Mouse (Mus musculus): Measurements from ENCODE around the gene Naa16. TPM values are rescaled to one million over a fixed set of nuclear protein-coding genes. Genes with fewer than 3 reads are reported as not detected.
A peak's percentile ranks its signal among the peaks of the same experiment; 100 is the strongest.

The Naa16 gene
- polyA plus RNA-seq, 1 experiment from 2014 or later = 45.9 TPM

GRCm38 (mm10) chr14:79296201-79296600, 94.4 kb downstream of the Naa16 start:
- ATAC-seq (ENCODE audit: low FRiP score, low TSS enrichment) = no peak
- H3K4me3 ChIP-seq (ENCODE audit: low read length) = no peak overlapping the region
- no peaks in the 10 kb centered on the region for H3K9me3 ChIP-seq (ENCODE audit: control insufficient read depth, low read length)
- H3K4me2 ChIP-seq (replicated peaks; ENCODE audit: low read depth, low read length) = no peak overlapping the region
- H3K27ac ChIP-seq (ENCODE audit: low read depth, low read length) = no peak overlapping the region
- H3K9ac ChIP-seq (ENCODE audit: low read depth, low read length) = no peak overlapping the region
- 84% methylated on average over 7 of the region's 7 CpGs for WGBS
- no peaks in the 10 kb centered on the region for H3K36me3 ChIP-seq (ENCODE audit: control insufficient read depth, insufficient read depth, low read length)
- H3K27me3 ChIP-seq (ENCODE audit: control insufficient read depth, insufficient read depth, low read length) = peaks cover 9% of the 10 kb centered on the region; the same call in 1 of the 2 replicates
- H3K4me1 ChIP-seq (ENCODE audit: control insufficient read depth, insufficient read depth, low read length) = peaks cover 15% of the 10 kb centered on the region; the same call in 1 of the 2 replicates

DNA sequence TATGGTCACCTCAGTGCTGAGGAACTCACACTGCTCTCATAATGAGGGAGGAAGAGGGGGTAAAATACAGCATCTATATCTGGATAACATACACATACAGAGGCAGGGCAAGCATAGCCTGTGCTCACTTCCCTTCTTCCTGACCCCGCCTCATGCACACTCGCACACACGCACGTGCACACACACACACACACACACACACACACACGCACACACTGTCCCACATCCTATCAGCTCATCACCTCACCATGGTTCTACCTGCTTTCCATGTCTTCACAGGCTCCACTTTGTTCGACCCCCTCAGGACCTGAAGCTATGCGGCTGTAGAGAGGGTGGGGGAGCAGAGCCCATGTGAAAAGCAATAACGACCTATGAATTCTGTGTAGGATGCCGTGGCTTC, 95.0 kb downstream of the Naa16 start:
- H3K9ac ChIP-seq (ENCODE audit: low read depth, low read length) = no peak overlapping the region
- 89% methylated on average over 9 of the region's 9 CpGs for WGBS
- no peaks in the 10 kb centered on the region for H3K9me3 ChIP-seq (ENCODE audit: control insufficient read depth, low read length)
- peaks cover 15% of the 10 kb centered on the region; the same call in 1 of the 2 replicates for H3K4me1 ChIP-seq (ENCODE audit: control insufficient read depth, insufficient read depth, low read length)
- no peak for ATAC-seq (ENCODE audit: low FRiP score, low TSS enrichment)
- H3K27ac ChIP-seq (ENCODE audit: low read depth, low read length) = no peak overlapping the region
- H3K36me3 ChIP-seq (ENCODE audit: control insufficient read depth, insufficient read depth, low read length) = no peaks in the 10 kb centered on the region
- H3K27me3 ChIP-seq (ENCODE audit: control insufficient read depth, insufficient read depth, low read length) = peaks cover 8% of the 10 kb centered on the region; the same call in 1 of the 2 replicates
- H3K4me3 ChIP-seq (ENCODE audit: low read length) = no peak overlapping the region
- no peak overlapping the region for H3K4me2 ChIP-seq (replicated peaks; ENCODE audit: low read depth, low read length)

DNA sequence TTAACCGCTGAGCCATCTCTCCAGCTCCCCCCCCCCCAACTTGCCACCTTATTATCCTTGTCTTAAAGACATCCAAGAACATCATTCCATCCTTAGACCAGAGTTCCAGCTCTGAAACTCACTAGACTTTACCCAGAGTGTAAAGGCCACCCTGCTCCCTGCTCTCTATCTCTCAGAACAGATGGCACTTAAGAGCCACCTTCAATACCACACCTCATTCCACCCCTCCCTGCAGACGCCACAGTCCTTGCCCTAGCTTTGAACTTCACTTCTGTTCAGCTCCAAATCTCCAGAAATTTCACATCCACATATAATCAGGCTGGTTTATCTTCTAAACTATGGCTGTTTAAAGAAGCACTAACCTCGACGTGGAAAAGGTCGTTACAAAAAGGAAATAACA, 95.6 kb downstream of the Naa16 start:
- ATAC-seq (ENCODE audit: low FRiP score, low TSS enrichment) = no peak
- Histone ChIP-seq H3K4me2 (replicated peaks; ENCODE audit: low read depth, low read length) (no peak overlapping the region), H3K9me3 (ENCODE audit: control insufficient read depth, low read length) (no peaks in the 10 kb centered on the region), H3K27me3 (ENCODE audit: control insufficient read depth, insufficient read depth, low read length) (peaks cover 2% of the 10 kb centered on the region; the same call in 1 of the 2 replicates), H3K4me1 (ENCODE audit: control insufficient read depth, insufficient read depth, low read length) (peaks cover 18% of the 10 kb centered on the region), H3K36me3 (ENCODE audit: control insufficient read depth, insufficient read depth, low read length) (no peaks in the 10 kb centered on the region), H3K27ac (ENCODE audit: low read depth, low read length) (no peak overlapping the region), H3K4me3 (ENCODE audit: low read length) (no peak overlapping the region), H3K9ac (ENCODE audit: low read depth, low read length) (no peak overlapping the region)
- 65% methylated on average over 5 of the region's 5 CpGs for WGBS

- 78% methylated on average over 8 of the region's 8 CpGs for WGBS
- Histone ChIP-seq H3K9me3 (ENCODE audit: control insufficient read depth, low read length) (no peaks in the 10 kb centered on the region), H3K4me2 (replicated peaks; ENCODE audit: low read depth, low read length) (no peak overlapping the region), H3K27me3 (ENCODE audit: control insufficient read depth, insufficient read depth, low read length) (no peaks in the 10 kb centered on the region), H3K36me3 (ENCODE audit: control insufficient read depth, insufficient read depth, low read length) (no peaks in the 10 kb centered on the region), H3K4me3 (ENCODE audit: low read length) (no peak overlapping the region), H3K9ac (ENCODE audit: low read depth, low read length) (no peak overlapping the region), H3K4me1 (ENCODE audit: control insufficient read depth, insufficient read depth, low read length) (peaks cover 18% of the 10 kb centered on the region), H3K27ac (ENCODE audit: low read depth, low read length) (no peak overlapping the region)
- ATAC-seq (ENCODE audit: low FRiP score, low TSS enrichment) = no peak
Observed at GRCm38 (mm10) chr14:79294051-79294814, 96.3 kb downstream of the Naa16 start.

DNA sequence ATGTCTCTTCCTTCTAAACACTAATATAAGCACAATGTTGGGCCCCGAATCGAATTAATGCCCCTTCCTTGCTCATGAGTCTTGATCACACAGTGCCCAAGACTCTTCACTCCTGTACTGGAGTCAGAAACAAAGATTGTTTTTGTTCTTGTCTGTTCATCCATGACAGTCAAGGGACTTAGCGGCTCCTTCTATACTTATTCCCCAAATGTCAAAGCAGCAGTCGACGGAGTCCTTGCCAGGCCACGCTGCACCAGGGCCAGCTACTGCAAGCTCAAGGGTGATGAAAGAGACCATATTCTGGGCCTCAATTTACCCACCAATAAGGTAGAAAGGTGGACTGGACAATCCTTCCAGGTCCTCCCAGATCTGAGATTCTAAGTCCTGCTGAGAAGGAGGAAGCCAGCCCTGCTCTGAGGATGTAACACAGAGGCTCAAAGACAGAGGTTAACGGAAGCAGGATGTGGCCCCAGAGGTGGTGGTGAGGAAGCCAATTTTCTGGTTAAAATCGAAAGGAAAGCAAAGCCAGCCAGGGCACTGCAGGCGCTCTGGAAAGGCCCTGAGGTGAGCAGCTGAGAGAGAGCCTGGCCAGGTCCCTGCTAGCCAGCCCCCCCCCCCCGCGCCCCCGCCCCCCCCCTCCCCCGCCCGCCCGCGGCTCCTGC, 97.3 kb downstream of the Naa16 start:
- no peak overlapping the region for H3K4me3 ChIP-seq (ENCODE audit: low read length)
- 0 out of 2 replicates have a peak overlapping the region, but pooled peaks have one; percentile 7 for H3K9ac ChIP-seq (ENCODE audit: low read depth, low read length)
- no peaks in the 10 kb centered on the region for H3K27me3 ChIP-seq (ENCODE audit: control insufficient read depth, insufficient read depth, low read length)
- 43% methylated on average over 10 of the region's 16 CpGs for WGBS
- H3K4me2 ChIP-seq (replicated peaks; ENCODE audit: low read depth, low read length) = peak overlapping the region; percentile 19
- ATAC-seq (ENCODE audit: low FRiP score, low TSS enrichment) = peak; percentile 33; the same call in 1 of the 2 replicates
- H3K36me3 ChIP-seq (ENCODE audit: control insufficient read depth, insufficient read depth, low read length) = no peaks in the 10 kb centered on the region
- peaks cover 18% of the 10 kb centered on the region for H3K4me1 ChIP-seq (ENCODE audit: control insufficient read depth, insufficient read depth, low read length)
- H3K27ac ChIP-seq (ENCODE audit: low read depth, low read length) = no peak overlapping the region
- no peaks in the 10 kb centered on the region for H3K9me3 ChIP-seq (ENCODE audit: control insufficient read depth, low read length)

DNA sequence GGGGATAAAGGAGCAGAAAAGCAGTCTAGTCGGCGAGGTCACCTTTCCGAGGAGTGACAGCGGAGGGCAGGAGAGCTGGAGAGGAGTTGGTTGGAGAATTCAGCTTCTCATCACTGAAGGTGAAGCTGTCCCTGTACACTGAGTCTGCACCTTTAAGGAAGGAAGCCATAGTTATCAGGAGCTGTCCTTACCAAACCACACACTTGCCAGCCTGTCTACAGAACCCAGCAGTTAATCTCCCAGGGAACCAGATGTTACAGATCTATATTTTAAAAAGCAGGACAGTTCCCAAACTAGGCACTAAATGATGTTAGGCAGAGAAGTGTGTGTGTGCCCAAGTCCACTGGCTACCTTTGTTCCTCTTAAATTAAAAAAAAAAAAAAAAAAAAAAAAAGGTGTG, 98.9 kb downstream of the Naa16 start:
- H3K4me1 ChIP-seq (ENCODE audit: control insufficient read depth, insufficient read depth, low read length) = peaks cover 18% of the 10 kb centered on the region

DNA sequence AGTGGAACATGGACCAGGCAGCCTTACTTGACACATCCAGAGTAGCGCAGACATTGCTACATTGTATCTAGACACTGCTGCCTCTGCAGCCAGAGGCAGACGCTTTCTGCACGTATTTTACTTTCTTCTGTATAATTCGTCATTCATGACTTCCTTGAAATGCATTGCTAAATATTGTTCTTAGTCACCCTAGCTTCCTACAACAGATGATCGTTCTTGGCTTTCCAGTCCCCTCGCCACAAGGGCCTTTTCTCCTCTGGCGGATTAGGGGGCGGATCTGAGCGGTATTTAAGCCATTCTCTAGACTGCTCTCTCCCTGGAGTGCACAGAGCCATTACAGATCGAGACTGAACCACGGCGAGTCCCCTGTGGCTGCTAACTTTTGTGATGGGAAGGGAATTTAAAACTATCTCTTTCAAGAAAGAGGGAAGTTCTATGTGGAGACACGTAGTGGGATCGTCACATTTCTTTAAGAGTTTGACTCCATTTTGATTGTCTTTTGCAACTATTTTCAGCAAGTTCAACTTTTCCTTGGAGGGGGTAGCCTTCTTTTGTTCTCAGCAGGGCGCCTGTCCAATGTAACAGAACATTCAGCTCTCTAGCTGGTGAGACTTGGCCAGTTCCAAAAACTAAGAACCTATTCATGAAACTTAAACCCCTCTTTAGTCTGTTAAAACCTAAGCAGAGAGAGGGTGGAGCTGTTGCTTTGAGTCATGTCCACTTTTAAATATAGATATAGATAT, 99.7 kb downstream of the Naa16 start:
- Histone ChIP-seq H3K4me2 (replicated peaks; ENCODE audit: low read depth, low read length) (no peak overlapping the region), H3K9me3 (ENCODE audit: control insufficient read depth, low read length) (no peaks in the 10 kb centered on the region)

More for the DNA sequence above, 98.9 kb downstream of the Naa16 start:
- no peak overlapping the region for H3K27ac ChIP-seq (ENCODE audit: low read depth, low read length)
- no peak overlapping the region for H3K4me2 ChIP-seq (replicated peaks; ENCODE audit: low read depth, low read length)
- no peak for ATAC-seq (ENCODE audit: low FRiP score, low TSS enrichment)
- 89% methylated on average over 4 of the region's 4 CpGs for WGBS
- H3K9me3 ChIP-seq (ENCODE audit: control insufficient read depth, low read length) = no peaks in the 10 kb centered on the region
- H3K27me3 ChIP-seq (ENCODE audit: control insufficient read depth, insufficient read depth, low read length) = no peaks in the 10 kb centered on the region
- H3K9ac ChIP-seq (ENCODE audit: low read depth, low read length) = no peak overlapping the region
- H3K36me3 ChIP-seq (ENCODE audit: control insufficient read depth, insufficient read depth, low read length) = no peaks in the 10 kb centered on the region
- H3K4me3 ChIP-seq (ENCODE audit: low read length) = no peak overlapping the region

GRCm38 (mm10) chr14:79289909-79290308, 100.7 kb downstream of the Naa16 start:
- WGBS = 33% methylated on average over 9 of the region's 9 CpGs
- H3K4me1 ChIP-seq (ENCODE audit: control insufficient read depth, insufficient read depth, low read length) = peaks cover 18% of the 10 kb centered on the region
- no peak overlapping the region for H3K4me2 ChIP-seq (replicated peaks; ENCODE audit: low read depth, low read length)
- H3K27me3 ChIP-seq (ENCODE audit: control insufficient read depth, insufficient read depth, low read length) = no peaks in the 10 kb centered on the region
- H3K9me3 ChIP-seq (ENCODE audit: control insufficient read depth, low read length) = no peaks in the 10 kb centered on the region
- H3K9ac ChIP-seq (ENCODE audit: low read depth, low read length) = no peak overlapping the region
- no peak overlapping the region for H3K27ac ChIP-seq (ENCODE audit: low read depth, low read length)
- ATAC-seq (ENCODE audit: low FRiP score, low TSS enrichment) = no peak
- no peaks in the 10 kb centered on the region for H3K36me3 ChIP-seq (ENCODE audit: control insufficient read depth, insufficient read depth, low read length)
- no peak overlapping the region for H3K4me3 ChIP-seq (ENCODE audit: low read length)

More for the DNA sequence above, 99.7 kb downstream of the Naa16 start:
- 34% methylated on average over 15 of the region's 15 CpGs for WGBS
- no peak for ATAC-seq (ENCODE audit: low FRiP score, low TSS enrichment)
- Histone ChIP-seq H3K4me3 (ENCODE audit: low read length) (no peak overlapping the region), H3K4me1 (ENCODE audit: control insufficient read depth, insufficient read depth, low read length) (peaks cover 18% of the 10 kb centered on the region), H3K27ac (ENCODE audit: low read depth, low read length) (no peak overlapping the region), H3K9ac (ENCODE audit: low read depth, low read length) (no peak overlapping the region), H3K36me3 (ENCODE audit: control insufficient read depth, insufficient read depth, low read length) (no peaks in the 10 kb centered on the region), H3K27me3 (ENCODE audit: control insufficient read depth, insufficient read depth, low read length) (no peaks in the 10 kb centered on the region)
